Mouse (Mus musculus) left cerebral cortex, adult 9 months (tissue): ENCODE data around the gene Gm45213.

Experiments
- DNase-seq, 2 experiments: peaks; one replicate each; pipeline ENCODE4 v3.0.0; 2022; ENCODE audit warnings: low spot score in 2 of 2

Gene Gm45213

GRCm38 (mm10) chr7:66106581-66107056 is 63.2 kb downstream of the Gm45213 start:
- DNase-seq, result no peak

DNA sequence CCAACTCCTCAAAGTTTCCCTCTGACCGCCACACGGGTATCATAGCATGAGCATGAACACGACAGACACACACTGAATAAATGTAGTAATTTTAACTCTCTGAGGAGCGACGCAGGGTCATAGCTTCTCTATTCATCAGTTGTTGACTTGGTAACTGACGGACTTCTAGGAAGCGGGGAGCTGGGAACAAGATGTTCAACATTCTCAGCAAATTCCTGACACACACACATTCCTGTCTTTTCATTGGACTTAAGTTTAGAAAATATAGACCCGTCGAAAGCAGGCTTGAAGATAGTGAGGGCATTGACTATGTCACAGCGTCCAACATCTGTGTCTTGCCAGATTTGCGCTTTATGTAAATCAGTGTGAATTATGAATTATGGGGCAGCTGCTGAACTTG is 63.8 kb downstream of the Gm45213 start:
- DNase-seq, result no peak

DNA sequence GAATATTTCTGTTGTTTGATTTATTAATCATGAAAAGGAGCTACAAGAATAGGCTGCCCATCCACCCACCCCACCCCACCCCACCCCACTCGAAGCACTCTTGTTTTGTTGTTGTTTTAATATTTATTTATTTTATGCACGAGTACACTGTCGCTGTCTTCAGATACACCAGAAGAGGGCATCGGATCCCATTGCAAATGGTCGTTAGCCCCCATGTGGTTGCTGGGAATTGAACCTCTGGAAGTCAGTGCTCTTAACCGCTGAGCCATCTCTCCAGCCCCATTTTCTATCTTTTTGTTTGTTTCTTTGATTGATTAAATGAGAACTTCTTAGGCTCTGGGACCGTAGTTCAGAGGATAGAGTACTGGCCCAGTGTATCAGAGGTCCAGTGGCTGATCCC is 64.5 kb downstream of the Gm45213 start:
- no peak for DNase-seq

GRCm38 (mm10) chr7:66108961-66109854 is 65.8 kb downstream of the Gm45213 start, which contains the start of gene Chsy1:
Gene Chsy1 (plus strand): TSS chr7:66109515.
- peak; percentile 61 to 89 for DNase-seq

GRCm38 (mm10) chr7:66109855-66110635 is 66.6 kb downstream of the Gm45213 start:
- no peak for DNase-seq

DNA sequence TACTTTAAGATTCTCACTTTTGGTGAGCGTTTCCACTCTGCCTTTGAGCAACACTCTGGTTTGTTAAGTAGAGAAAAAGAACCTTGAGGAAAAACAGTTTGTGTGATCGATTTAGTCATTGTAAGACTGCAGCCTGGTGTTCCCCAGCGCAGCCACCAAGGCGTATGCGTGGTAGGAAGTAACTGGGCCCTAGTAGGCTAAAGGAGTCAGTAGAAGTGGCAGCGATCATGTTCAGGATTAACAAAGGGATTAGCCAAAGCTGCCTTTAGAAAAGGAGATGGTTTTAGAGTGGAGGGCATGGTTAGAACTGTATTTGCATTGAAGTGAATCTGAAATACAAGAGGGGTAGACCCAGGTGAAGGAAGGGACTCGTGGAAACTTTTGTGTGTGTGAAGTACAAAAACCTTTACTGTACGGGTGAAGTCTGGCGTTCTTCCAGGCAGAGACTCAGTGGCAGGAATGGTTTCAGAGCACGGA is 67.3 kb downstream of the Gm45213 start:
- no peak for DNase-seq

GRCm38 (mm10) chr7:66111211-66111610 is 67.8 kb downstream of the Gm45213 start:
- DNase-seq, result no peak
